Mouse (Mus musculus) inflammation-experienced regulatory T-cells, adult 6 months (primary cell): ENCODE data around the gene Cyp2c23. TPM values are rescaled to one million over a fixed set of nuclear protein-coding genes. Genes with fewer than 3 reads are reported as not detected.

ENCODE experiments used
- ATAC-seq: one replicate; pipeline ENCODE4 v1.8.0; 2017
- polyA plus RNA-seq, 3 experiments: library from polyadenylated mRNA; unstranded; fragments of 100-300 nt; shearing (Covaris generic); gene quantifications; one replicate each; pipeline ENCODE4 v1.2.1; 2017

Cyp2c23 gene
- not detected for polyA plus RNA-seq

DNA sequence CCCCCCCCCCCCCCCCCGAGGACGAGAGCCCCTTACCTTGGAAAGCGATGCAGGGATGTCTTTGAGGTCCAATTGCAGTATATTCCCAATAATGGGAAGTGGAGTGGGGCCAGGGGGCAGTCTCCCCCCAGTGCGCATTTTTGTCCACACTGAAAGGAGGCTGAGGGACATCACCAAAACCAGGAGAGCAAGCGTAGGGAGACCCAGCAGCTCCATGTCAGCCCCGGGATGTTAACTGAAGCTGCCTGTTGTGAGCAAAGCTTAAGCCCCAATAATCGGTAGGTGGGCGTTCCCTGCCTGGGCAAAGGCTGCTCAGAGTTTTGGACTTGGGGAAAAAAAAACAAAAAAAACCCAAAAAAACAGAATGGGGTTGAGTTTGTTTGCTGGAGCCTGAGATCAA, at the start of gene Cyp2c23:
TSS of gene Cyp2c23 (minus strand) at position 237 of the 400 bp plus-strand sequence.
- ATAC-seq, result no peak

- no peak for ATAC-seq
Measured at GRCm38 (mm10) chr19:44077024-44077423, 48.0 kb upstream of the Cyp2c23 start.

- no peak for ATAC-seq
Measured at GRCm38 (mm10) chr19:44076457-44076856, 47.4 kb upstream of the Cyp2c23 start.

- ATAC-seq, result no peak
Measured at GRCm38 (mm10) chr19:44074986-44075385, 46.0 kb upstream of the Cyp2c23 start.

- ATAC-seq, result no peak
Measured at GRCm38 (mm10) chr19:44071166-44071565, 42.2 kb upstream of the Cyp2c23 start.

GRCm38 (mm10) chr19:44069914-44070232, 40.9 kb upstream of the Cyp2c23 start:
- no peak for ATAC-seq

DNA sequence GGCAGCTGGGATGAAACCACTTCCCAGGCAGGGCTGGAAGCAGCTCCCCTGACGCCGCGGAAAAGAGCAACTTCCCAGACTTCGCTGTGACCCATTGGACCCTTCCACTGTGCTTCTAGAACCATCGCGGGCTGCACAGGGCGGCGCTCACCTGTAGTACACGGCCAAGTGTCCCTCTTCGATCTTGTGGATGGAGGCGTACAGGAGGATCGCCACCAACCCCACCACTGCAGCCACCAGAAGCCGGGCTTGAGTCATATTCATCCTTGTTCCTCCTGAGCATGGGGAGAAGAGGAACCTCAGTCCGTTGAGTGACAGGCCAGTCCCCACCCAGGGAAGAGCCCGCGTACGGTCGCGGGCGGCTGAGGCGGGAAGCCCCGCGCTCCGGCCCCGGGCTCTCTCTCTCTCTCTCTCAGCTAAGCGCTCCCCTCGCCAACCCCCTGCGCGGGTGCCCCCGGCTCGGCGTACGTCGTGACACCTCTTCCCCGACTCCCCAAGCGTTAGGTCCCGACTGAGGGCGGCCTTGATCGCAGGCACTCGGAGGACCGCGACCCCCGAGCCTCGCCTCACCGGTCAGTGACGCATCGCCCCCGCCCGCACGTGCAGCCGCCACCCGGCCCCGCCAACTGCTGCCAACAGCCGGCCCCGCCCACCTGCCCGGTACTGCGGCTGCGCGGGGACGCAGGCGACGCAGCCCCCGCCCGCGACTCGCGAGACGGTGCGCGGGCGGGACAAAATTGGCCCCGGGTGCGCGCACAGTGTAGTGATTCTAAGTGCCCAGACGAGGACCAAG, 40.3 kb upstream of the Cyp2c23 start, which contains the start of gene Erlin1:
TSS of gene Erlin1 (minus strand) at position 665 of the 793 bp plus-strand sequence.
- ATAC-seq, result peak; percentile 84

GRCm38 (mm10) chr19:44068232-44068631, 39.2 kb upstream of the Cyp2c23 start:
- ATAC-seq, result no peak

DNA sequence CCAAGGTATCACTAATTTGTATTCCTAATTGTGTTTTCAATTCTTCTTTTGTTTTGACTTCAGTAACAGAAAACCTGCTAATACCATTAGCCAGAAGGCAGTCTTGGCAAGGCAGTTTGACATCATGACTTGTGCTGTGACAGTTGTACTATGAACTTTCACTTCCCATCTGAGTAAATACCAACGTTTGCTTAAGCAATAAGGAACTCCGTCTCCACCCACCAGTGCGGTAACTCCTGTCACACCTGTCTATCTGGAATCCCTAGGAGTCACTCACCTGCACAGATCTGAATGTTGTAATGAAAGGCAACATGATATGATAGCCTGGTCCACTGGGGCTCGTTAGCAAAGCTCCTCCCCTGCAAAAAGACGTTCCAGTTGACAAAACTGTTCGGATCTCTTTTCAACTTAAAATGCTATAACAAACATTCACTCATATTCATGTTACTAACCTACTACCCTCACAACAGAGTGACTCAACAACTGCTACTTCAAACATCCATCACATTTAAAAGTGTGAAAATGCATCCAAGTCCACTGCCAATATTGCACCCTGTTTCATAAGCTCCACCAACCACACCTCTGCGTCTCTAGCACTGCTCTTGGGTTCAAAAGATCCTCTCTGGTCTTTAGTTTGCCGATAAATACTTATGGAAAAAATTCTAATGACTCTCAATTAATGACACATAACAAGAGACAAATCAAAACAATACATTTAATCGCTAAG, 38.5 kb upstream of the Cyp2c23 start:
- ATAC-seq, result no peak

- no peak for ATAC-seq
Measured at GRCm38 (mm10) chr19:44064734-44065133, 35.7 kb upstream of the Cyp2c23 start.

- no peak for ATAC-seq
Measured at GRCm38 (mm10) chr19:44063773-44064172, 34.8 kb upstream of the Cyp2c23 start.

- no peak for ATAC-seq
Measured at GRCm38 (mm10) chr19:44060226-44060625, 31.2 kb upstream of the Cyp2c23 start.

DNA sequence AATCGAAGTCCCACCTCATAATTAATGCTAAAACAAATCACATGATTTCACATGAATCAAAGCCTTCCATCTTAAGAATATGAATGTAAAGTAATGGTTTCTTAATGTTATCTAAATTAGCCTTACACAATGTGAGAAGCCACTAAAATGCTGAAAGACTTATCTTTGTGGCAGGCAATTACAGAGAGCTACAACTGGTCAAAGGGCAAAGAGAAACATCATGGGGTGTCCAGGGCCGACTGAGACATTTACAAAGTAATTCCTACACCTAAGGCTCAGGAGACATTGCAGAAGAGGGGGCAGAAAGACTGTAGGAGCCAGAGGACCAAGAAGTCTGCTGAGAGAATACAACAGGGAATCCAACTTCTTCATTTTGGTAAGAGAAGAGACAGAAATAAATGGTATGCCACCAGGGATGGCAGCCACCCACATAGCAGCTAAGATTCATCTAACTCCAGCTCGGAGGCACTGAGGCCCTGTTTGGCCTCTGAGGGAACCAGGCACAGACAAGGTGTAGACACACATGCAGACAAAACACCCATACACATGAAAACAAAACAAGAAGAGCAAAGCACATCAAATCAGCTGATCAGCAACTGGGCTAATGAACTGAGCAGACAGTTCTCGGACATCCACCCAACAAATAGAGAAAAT, 26.3 kb upstream of the Cyp2c23 start:
- no peak for ATAC-seq

DNA sequence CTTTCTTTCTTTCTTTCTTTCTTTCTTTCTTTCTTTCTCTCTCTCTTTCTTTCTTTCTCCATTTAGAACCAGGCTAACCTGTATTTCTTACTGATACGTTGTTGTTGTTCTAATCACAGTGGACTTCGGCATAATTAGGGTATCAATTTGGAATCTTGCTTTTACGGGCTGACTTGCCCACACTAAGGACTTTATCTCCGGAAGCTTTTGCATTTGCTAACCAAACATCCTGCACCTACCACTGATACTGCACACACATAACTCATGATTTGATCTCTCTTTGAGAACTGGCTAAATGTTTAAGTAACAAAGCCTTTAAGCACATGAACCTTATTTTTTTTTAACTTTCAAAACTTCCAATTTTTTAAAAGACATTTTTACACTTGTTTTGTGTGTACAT, 21.4 kb upstream of the Cyp2c23 start:
- ATAC-seq, result no peak

- no peak for ATAC-seq
Measured at GRCm38 (mm10) chr19:44049282-44049681, 20.3 kb upstream of the Cyp2c23 start.

GRCm38 (mm10) chr19:44045847-44046246, 16.8 kb upstream of the Cyp2c23 start:
- ATAC-seq, result no peak

GRCm38 (mm10) chr19:44042121-44042520, 13.1 kb upstream of the Cyp2c23 start:
- ATAC-seq, result no peak

- ATAC-seq, result no peak
Measured at GRCm38 (mm10) chr19:44033396-44033795, 4.4 kb upstream of the Cyp2c23 start.

- no peak for ATAC-seq
Measured at GRCm38 (mm10) chr19:44032046-44032744, 3.2 kb upstream of the Cyp2c23 start.

DNA sequence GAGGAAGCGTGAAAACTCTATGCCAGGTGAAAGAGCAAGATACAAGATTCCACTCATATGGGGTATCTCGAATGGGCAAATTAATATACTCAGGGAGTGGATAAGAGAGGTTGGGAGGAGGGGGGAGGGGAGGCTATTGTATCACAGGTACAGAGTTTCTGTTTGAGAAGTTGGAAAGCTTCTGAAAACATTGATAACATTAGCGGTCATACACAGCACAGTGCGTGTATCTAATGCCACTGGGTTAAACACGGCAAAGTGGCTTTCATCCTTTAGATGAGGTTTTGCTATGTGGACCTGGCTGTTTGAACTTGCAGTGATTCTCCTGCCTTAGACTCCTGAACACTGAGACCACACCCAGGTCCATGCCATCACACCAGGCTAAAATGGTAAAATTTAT, 1.0 kb upstream of the Cyp2c23 start:
- ATAC-seq, result no peak

- ATAC-seq, result no peak
Measured at GRCm38 (mm10) chr19:44026956-44027530, 2.0 kb downstream of the Cyp2c23 start.

DNA sequence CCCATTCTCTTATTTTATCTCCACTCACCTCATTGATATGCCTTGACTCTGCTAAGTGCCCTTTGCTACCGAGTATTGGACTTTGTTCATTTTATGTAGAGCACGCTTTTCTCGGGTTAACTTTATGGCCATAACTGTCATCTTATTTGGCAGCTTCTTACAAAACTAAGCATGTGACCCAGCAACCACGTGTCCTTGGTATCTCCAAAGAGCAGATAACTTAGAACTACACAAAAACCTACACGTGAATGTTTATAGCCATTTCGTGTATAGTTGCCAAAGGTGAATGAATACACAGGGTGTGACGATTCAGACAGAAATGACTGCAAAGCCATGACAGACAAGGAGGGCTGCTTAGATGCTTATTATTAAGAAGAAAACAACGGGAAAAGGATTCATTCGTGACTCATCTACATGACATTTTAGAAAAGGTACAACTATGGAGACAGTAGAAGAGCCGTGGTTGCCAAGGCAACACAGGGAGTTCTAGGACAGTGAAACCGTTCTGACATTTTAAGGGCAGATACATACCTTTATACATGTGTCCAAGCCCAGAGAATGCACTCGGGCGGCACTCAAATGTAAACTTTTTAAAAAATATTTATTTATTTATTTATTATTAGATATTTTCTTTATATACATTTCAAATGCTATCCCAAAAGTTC, 4.0 kb downstream of the Cyp2c23 start:
- ATAC-seq, result no peak
